In the genomic region with DNA sequence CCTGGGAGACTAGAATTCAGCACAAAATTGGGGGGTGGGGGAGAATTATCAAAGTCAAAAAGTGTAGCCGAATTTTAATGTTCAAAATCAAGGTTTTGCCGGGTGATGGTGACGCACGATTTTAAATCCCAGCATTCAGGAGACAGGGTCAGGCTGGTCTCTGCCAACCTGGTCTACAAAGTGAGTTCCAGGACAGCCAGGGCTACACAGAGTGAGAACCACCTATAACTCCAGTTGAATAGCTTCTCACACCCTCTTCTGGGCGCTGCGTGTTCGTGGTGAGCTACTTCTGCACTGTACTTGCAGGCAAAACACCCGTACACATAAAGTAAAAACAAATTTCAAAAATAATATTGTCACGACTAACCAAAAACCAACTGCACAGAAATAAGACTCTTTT, we compare ENCODE assay signal across 7 mouse cellular contexts. TPM values are rescaled to one million over a fixed set of nuclear protein-coding genes. Genes with fewer than 3 reads are reported as not detected.
A peak's percentile ranks its signal among the peaks of the same experiment; 100 is the strongest.
DNase-seq lines count a peak whose midpoint lies in the region; ATAC-seq lines count a peak whose summit lies in the region.

No protein-coding gene starts in this region.

- WGBS in forebrain, embryonic 11.5 days = 23% methylated on average over 9 of the region's 9 CpGs
- 20% methylated on average over 9 of the region's 9 CpGs for WGBS in limb, embryonic 13.5 days
- WGBS in stomach, embryonic 15.5 days = 17% methylated on average over 9 of the region's 9 CpGs

- no peak overlapping the region for H3K27ac ChIP-seq in forebrain, embryonic 11.5 days (ENCODE audit: low read depth, low read length)
- no peak overlapping the region for H3K27ac ChIP-seq in limb, embryonic 13.5 days
- no peak overlapping the region for H3K27ac ChIP-seq in stomach, embryonic 15.5 days

- H3K4me1 ChIP-seq in forebrain, embryonic 11.5 days (replicated peaks; ENCODE audit: control insufficient read depth, insufficient read depth, low read length) = peaks cover 2% of the 10 kb centered on the region; the same call in 1 of the 2 replicates
- H3K4me1 ChIP-seq in limb, embryonic 13.5 days = peaks cover 21% of the 10 kb centered on the region
- H3K4me1 ChIP-seq in stomach, embryonic 15.5 days = peaks cover 21% of the 10 kb centered on the region

- H3K27me3 ChIP-seq in forebrain, embryonic 11.5 days (ENCODE audit: control insufficient read depth, insufficient read depth, low read length) = no peaks in the 10 kb centered on the region
- H3K27me3 ChIP-seq in limb, embryonic 13.5 days = peaks cover 16% of the 10 kb centered on the region
- no peaks in the 10 kb centered on the region for H3K27me3 ChIP-seq in stomach, embryonic 15.5 days (replicated peaks)

- no peak for ATAC-seq in forebrain, embryonic 11.5 days (replicated peaks; ENCODE audit: low FRiP score)
- no peak for ATAC-seq in limb, embryonic 13.5 days (ENCODE audit: low FRiP score, low read depth)
- ATAC-seq in stomach, embryonic 15.5 days (ENCODE audit: insufficient read depth, low FRiP score, low read depth) = no peak

- peak overlapping the region; percentile 86 for H3K4me2 ChIP-seq in forebrain, embryonic 11.5 days (ENCODE audit: low read depth, low read length, severe bottlenecking)
- H3K4me2 ChIP-seq in limb, embryonic 13.5 days (replicated peaks) = peak overlapping the region; percentile 85
- H3K4me2 ChIP-seq in stomach, embryonic 15.5 days = peak overlapping the region; percentile 79

- peak overlapping the region; percentile 83 for H3K9ac ChIP-seq in forebrain, embryonic 11.5 days (ENCODE audit: low read length)
- H3K9ac ChIP-seq in limb, embryonic 13.5 days = peak overlapping the region; percentile 86
- H3K9ac ChIP-seq in stomach, embryonic 15.5 days = no peak overlapping the region; the same call in 1 of the 2 replicates

- H3K36me3 ChIP-seq in forebrain, embryonic 11.5 days (ENCODE audit: control insufficient read depth, insufficient read depth, low read length) = peaks cover 2% of the 10 kb centered on the region; the same call in 1 of the 2 replicates
- peaks cover 14% of the 10 kb centered on the region for H3K36me3 ChIP-seq in limb, embryonic 13.5 days
- H3K36me3 ChIP-seq in stomach, embryonic 15.5 days = 0 out of 2 replicates have a peak, but pooled peaks cover 4% of the 10 kb centered on the region

- H3K4me3 ChIP-seq in forebrain, embryonic 11.5 days (ENCODE audit: low read depth, low read length) = peak overlapping the region; percentile 73
- H3K4me3 ChIP-seq in limb, embryonic 13.5 days = peak overlapping the region; percentile 76
- peak overlapping the region; percentile 81 for H3K4me3 ChIP-seq in stomach, embryonic 15.5 days (replicated peaks)

- peak; percentile 9 for DNase-seq in lung, postnatal 36 days
- DNase-seq in lung, postnatal 4 days = no peak
- DNase-seq in forebrain, embryonic 11.5 days (ENCODE audit: low spot score) = no peak
- no peak for DNase-seq in left cerebral cortex, postnatal 36 days (ENCODE audit: low spot score in 2 of 2)
- DNase-seq in embryo, embryonic 10 days (ENCODE audit: low spot score) = no peak

- H3K9me3 ChIP-seq in forebrain, embryonic 11.5 days (ENCODE audit: control insufficient read depth, low read length) = no peaks in the 10 kb centered on the region
- no peaks in the 10 kb centered on the region for H3K9me3 ChIP-seq in limb, embryonic 13.5 days
- no peaks in the 10 kb centered on the region for H3K9me3 ChIP-seq in stomach, embryonic 15.5 days

- intact Hi-C loops in left cerebral cortex, postnatal 36 days (cut with DNase I) = loop anchor here (2.0 kb wide), 1 partner anchor 50 kb away; a partner anchor contains a TSS

RNA-seq across cellular contexts. Expression of a gene that starts 0.5 kb away (rescaled TPM):
- 13.9 and 14.3 TPM in 2 replicates for polyA plus RNA-seq in forebrain, embryonic 11.5 days (2014; fragmentation: Nextera tagmentation; extraction: Ambion mirVana)
- 10.3 and 10.8 TPM in 2 replicates for polyA plus RNA-seq in limb, embryonic 13.5 days (2015; fragmentation: Nextera tagmentation; extraction: Ambion mirVana)
- polyA plus RNA-seq in stomach, embryonic 15.5 days (2015; fragmentation: Nextera tagmentation; extraction: Ambion mirVana) = 10.0 and 10.9 TPM in 2 replicates
- 10 to 100 TPM; 11.9 to 12.1 TPM for total RNA-seq in left cerebral cortex, postnatal 36 days (2021)

RNA-seq across cellular contexts. Expression of a gene that starts 24.5 kb away (rescaled TPM):
- polyA plus RNA-seq in forebrain, embryonic 11.5 days (2014; fragmentation: Nextera tagmentation; extraction: Ambion mirVana) = not detected in 2 replicates
- polyA plus RNA-seq in limb, embryonic 13.5 days (2015; fragmentation: Nextera tagmentation; extraction: Ambion mirVana) = not detected in 2 replicates
- not detected in 2 replicates for polyA plus RNA-seq in stomach, embryonic 15.5 days (2015; fragmentation: Nextera tagmentation; extraction: Ambion mirVana)
- total RNA-seq in left cerebral cortex, postnatal 36 days (2021) = not detected

RNA-seq across cellular contexts. Expression of a gene that starts 39.1 kb away (rescaled TPM):
- 311 and 322 TPM in 2 replicates for polyA plus RNA-seq in forebrain, embryonic 11.5 days (2014; fragmentation: Nextera tagmentation; extraction: Ambion mirVana)
- 208 and 222 TPM in 2 replicates for polyA plus RNA-seq in limb, embryonic 13.5 days (2015; fragmentation: Nextera tagmentation; extraction: Ambion mirVana)
- polyA plus RNA-seq in stomach, embryonic 15.5 days (2015; fragmentation: Nextera tagmentation; extraction: Ambion mirVana) = 125 and 137 TPM in 2 replicates
- 10 to 100 TPM; 73.4 to 76.1 TPM for total RNA-seq in left cerebral cortex, postnatal 36 days (2021)

RNA-seq across cellular contexts. Expression of a gene that starts 49.4 kb away (rescaled TPM):
- polyA plus RNA-seq in forebrain, embryonic 11.5 days (2014; fragmentation: Nextera tagmentation; extraction: Ambion mirVana) = 12.7 and 14.0 TPM in 2 replicates
- 20.3 and 21.8 TPM in 2 replicates for polyA plus RNA-seq in limb, embryonic 13.5 days (2015; fragmentation: Nextera tagmentation; extraction: Ambion mirVana)
- polyA plus RNA-seq in stomach, embryonic 15.5 days (2015; fragmentation: Nextera tagmentation; extraction: Ambion mirVana) = 19.3 and 19.7 TPM in 2 replicates
- 10 to 100 TPM; 15.1 TPM for total RNA-seq in left cerebral cortex, postnatal 36 days (2021)
